8 mouse cellular contexts compared by ENCODE assay signal in the genomic region with DNA sequence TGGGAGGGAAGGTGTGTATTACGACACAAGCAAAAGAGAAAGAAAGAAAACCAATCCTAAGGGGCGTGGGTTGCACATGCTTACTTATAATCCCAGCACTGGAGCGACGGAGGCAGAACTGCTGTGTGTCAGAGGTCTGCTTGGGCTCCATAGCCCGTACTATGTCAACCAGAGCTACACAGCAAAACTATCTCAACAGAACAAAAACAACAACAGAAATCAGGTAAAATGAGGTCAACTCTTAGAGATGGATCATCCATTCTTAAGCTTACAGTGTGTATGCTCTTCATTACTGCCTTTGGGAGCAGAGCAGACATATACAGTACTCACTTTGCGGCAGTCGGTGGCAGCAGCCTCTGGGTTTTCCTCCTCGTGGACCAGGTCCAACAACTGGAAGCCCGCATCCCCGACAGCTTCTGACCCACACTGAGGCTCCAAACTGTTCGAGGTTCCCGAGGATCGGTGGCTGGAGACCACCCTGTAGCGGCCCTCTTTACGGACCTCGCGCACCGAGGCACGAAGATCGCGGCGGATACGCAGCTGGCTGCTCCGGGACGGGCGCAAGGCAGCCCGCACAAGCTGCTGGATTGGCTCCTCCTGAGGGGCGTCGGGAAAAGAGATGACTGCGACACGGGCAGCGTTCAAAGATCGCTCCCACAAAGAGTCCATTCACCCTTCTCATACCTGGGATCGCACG. TPM values are rescaled to one million over a fixed set of nuclear protein-coding genes. Genes with fewer than 3 reads are reported as not detected.
DNase-seq lines count a peak whose midpoint lies in the region; ATAC-seq lines count a peak whose summit lies in the region.

No protein-coding gene starts in this region.

- peak overlapping the region; percentile 87 for H3K9ac ChIP-seq in heart, embryonic 14.5 days (ENCODE audit: low read length)

- peaks cover 0 to 11% of the 10 kb centered on the region in 2 experiments; a peak in 2 of 4 replicates for H3K4me1 ChIP-seq in heart, embryonic 14.5 days (ENCODE audit: control insufficient read depth in 2 of 2, insufficient read depth in 2 of 2, low read length in 2 of 2)

- peak overlapping the region; percentile 73 to 86 for H3K27ac ChIP-seq in heart, embryonic 14.5 days (replicated peaks in 1 of 2; ENCODE audit: control insufficient read depth in 1 of 2, insufficient read depth in 1 of 2, low read depth in 2 of 2, low read length in 2 of 2)

- peak; percentile 40 for ATAC-seq in heart, embryonic 14.5 days (ENCODE audit: insufficient number of reproducible peaks, insufficient read depth, low FRiP score, low read depth)
- peak; percentile 18; the same call in 1 of the 2 replicates for ATAC-seq in monocyte, adult 5-6 weeks (replicated peaks; ENCODE audit: insufficient number of reproducible peaks, low FRiP score, low TSS enrichment, poor library complexity, severe bottlenecking)

- no peak for DNase-seq in heart, adult 8-10 months (ENCODE audit: low spot score)
- DNase-seq in CD8-positive naive resting alpha-beta T cell, adult 2 months (ENCODE audit: low read depth in 2 of 2, low spot score in 2 of 2), result peak; percentile 7 to 24
- DNase-seq in c-Kit-positive CD71-positive TER-119-negative erythroid progenitor cells, embryonic 14.5 days (ENCODE audit: low read depth), result peak; percentile 41
- peak; percentile 20 to 47 for DNase-seq in gastrocnemius, postnatal 4 days (ENCODE audit: low spot score in 2 of 2)
- DNase-seq in liver, result peak; percentile 22
- DNase-seq in left cerebral cortex, adult 18-20 months (ENCODE audit: low spot score in 2 of 2), result no peak

- peaks cover 54% of the 10 kb centered on the region for H3K36me3 ChIP-seq in heart, embryonic 14.5 days (ENCODE audit: control insufficient read depth, insufficient read depth, low read length)

- 1% methylated on average over 35 of the region's 35 CpGs for WGBS in heart, embryonic 14.5 days

- H3K4me3 ChIP-seq in heart, embryonic 14.5 days (ENCODE audit: control insufficient read depth in 1 of 2, insufficient read depth in 1 of 2, low read depth in 1 of 2, low read length in 2 of 2), result peak overlapping the region; percentile 69 to 71

- H3K4me2 ChIP-seq in heart, embryonic 14.5 days (ENCODE audit: low read length), result peak overlapping the region; percentile 72

- H3K9me3 ChIP-seq in heart, embryonic 14.5 days (ENCODE audit: control insufficient read depth, low read length), result no peaks in the 10 kb centered on the region

- H3K27me3 ChIP-seq in heart, embryonic 14.5 days (ENCODE audit: control insufficient read depth, insufficient read depth, low read length), result no peaks in the 10 kb centered on the region

RNA-seq across cellular contexts. Expression of gene Slc7a6os, which starts 0.6 kb away (rescaled TPM):
- polyA plus RNA-seq in heart, embryonic 14.5 days (2014; fragmentation: Nextera tagmentation; extraction: Ambion mirVana), result 18.7 and 20.9 TPM in 2 replicates
- total RNA-seq in heart, adult 8-10 months (2022), result 10 to 100 TPM in 2 of 4 experiments, 1 to 10 TPM in 2; 8.2 to 11.5 (median 10.0) TPM
- 10 to 100 TPM; 16.3 to 21.2 TPM for total RNA-seq in gastrocnemius, postnatal 4 days (2021)
- total RNA-seq in monocyte, adult 5-6 weeks (2017), result 65.9 to 77.4 TPM (median 66.8 TPM) in 3 replicates
- 10 to 100 TPM; 26.2 to 27.0 TPM for total RNA-seq in left cerebral cortex, adult 18-20 months (2021)

RNA-seq across cellular contexts. Expression of gene Prmt7, which starts 0.6 kb away (rescaled TPM):
- polyA plus RNA-seq in heart, embryonic 14.5 days (2014; fragmentation: Nextera tagmentation; extraction: Ambion mirVana), result 33.7 and 33.9 TPM in 2 replicates
- total RNA-seq in heart, adult 8-10 months (2022), result 10 to 100 TPM; 26.7 to 27.7 (median 26.9) TPM
- total RNA-seq in gastrocnemius, postnatal 4 days (2021), result 10 to 100 TPM; 24.9 to 26.5 TPM
- total RNA-seq in monocyte, adult 5-6 weeks (2017), result 9.3 to 14.4 TPM (median 10.9 TPM) in 3 replicates
- 10 to 100 TPM; 34.2 to 40.0 TPM for total RNA-seq in left cerebral cortex, adult 18-20 months (2021)

RNA-seq across cellular contexts. Expression of gene Slc7a6, which starts 41.5 kb away (rescaled TPM):
- polyA plus RNA-seq in heart, embryonic 14.5 days (2014; fragmentation: Nextera tagmentation; extraction: Ambion mirVana), result 40.4 TPM in 2 replicates
- total RNA-seq in heart, adult 8-10 months (2022), result 10 to 100 TPM in 1 of 4 experiments, 1 to 10 TPM in 3; 6.9 to 10.8 (median 9.6) TPM
- total RNA-seq in gastrocnemius, postnatal 4 days (2021), result 10 to 100 TPM; 10.5 to 11.5 TPM
- 11.1 to 13.3 TPM (median 13.1 TPM) in 3 replicates for total RNA-seq in monocyte, adult 5-6 weeks (2017)
- total RNA-seq in left cerebral cortex, adult 18-20 months (2021), result 10 to 100 TPM; 21.0 to 24.4 TPM

RNA-seq across cellular contexts. Expression of gene Pla2g15, which starts 60.0 kb away (rescaled TPM):
- 2.4 and 2.5 TPM in 2 replicates for polyA plus RNA-seq in heart, embryonic 14.5 days (2014; fragmentation: Nextera tagmentation; extraction: Ambion mirVana)
- 10 to 100 TPM in 1 of 4 experiments, 1 to 10 TPM in 3; 7.7 to 10.0 (median 9.4) TPM for total RNA-seq in heart, adult 8-10 months (2022)
- 1 to 10 TPM; 8.6 to 8.9 TPM for total RNA-seq in gastrocnemius, postnatal 4 days (2021)
- total RNA-seq in monocyte, adult 5-6 weeks (2017), result 7.7 to 8.6 TPM (median 8.2 TPM) in 3 replicates
- 10 to 100 TPM; 25.8 to 28.3 TPM for total RNA-seq in left cerebral cortex, adult 18-20 months (2021)

Comparison
In these comparisons a context has a peak if more than half of its experiments do, and no peak if none do; other contexts are left out.
1. DNase-seq: peak in CD8-positive naive resting alpha-beta T cell, adult 2 months (2 of 2), c-Kit-positive CD71-positive TER-119-negative erythroid progenitor cells, embryonic 14.5 days (single experiment), gastrocnemius, postnatal 4 days (2 of 2) and liver (single experiment); none in heart, adult 8-10 months (single experiment) and left cerebral cortex, adult 18-20 months (0 of 2).